Mouse (Mus musculus) adrenal gland, postnatal 25 days (tissue): ENCODE data around the gene Akt1s1. TPM values are rescaled to one million over a fixed set of nuclear protein-coding genes. Genes with fewer than 3 reads are reported as not detected.

Experiments used
- DNase-seq: peaks from one replicate; pipeline ENCODE4 v3.0.0; 2021; ENCODE audit warnings: mixed read lengths
- total RNA-seq: library from RNA; stranded (reverse); gene quantifications from 2 replicates; pipeline ENCODE4 v1.2.3, GENCODE M21; 2021

Gene Akt1s1
- total RNA-seq, 1 experiment from 2014 or later, result 138 TPM

- no peak for DNase-seq
Observed at GRCm38 (mm10) chr7:44826771-44827170, 22.0 kb upstream of the Akt1s1 start.

- no peak for DNase-seq
Observed at GRCm38 (mm10) chr7:44828706-44829105, 20.1 kb upstream of the Akt1s1 start.

- no peak for DNase-seq
Observed at GRCm38 (mm10) chr7:44832763-44833162, 16.0 kb upstream of the Akt1s1 start.

GRCm38 (mm10) chr7:44835373-44836015 lies 13.3 kb upstream of the Akt1s1 start:
- no peak for DNase-seq

GRCm38 (mm10) chr7:44836016-44836404 lies 12.8 kb upstream of the Akt1s1 start:
- no peak for DNase-seq

GRCm38 (mm10) chr7:44836423-44837053 lies 12.3 kb upstream of the Akt1s1 start:
- no peak for DNase-seq

GRCm38 (mm10) chr7:44838073-44838472 lies 10.7 kb upstream of the Akt1s1 start:
- DNase-seq, result no peak

GRCm38 (mm10) chr7:44839171-44839490 lies 9.7 kb upstream of the Akt1s1 start:
- DNase-seq, result no peak

- DNase-seq, result peak; percentile 49
Observed at GRCm38 (mm10) chr7:44839491-44840191, 9.2 kb upstream of the Akt1s1 start.

- DNase-seq, result no peak
Observed at GRCm38 (mm10) chr7:44840426-44840825, 8.4 kb upstream of the Akt1s1 start.

- no peak for DNase-seq
Observed at GRCm38 (mm10) chr7:44841825-44842463, 6.8 kb upstream of the Akt1s1 start.

- DNase-seq, result no peak
Observed at GRCm38 (mm10) chr7:44845006-44845405, 3.8 kb upstream of the Akt1s1 start.

- DNase-seq, result no peak
Observed at GRCm38 (mm10) chr7:44846804-44847203, 2.0 kb upstream of the Akt1s1 start.

GRCm38 (mm10) chr7:44847772-44848171 lies 1.0 kb upstream of the Akt1s1 start:
- DNase-seq, result no peak

- DNase-seq, result peak; percentile 87
Observed at GRCm38 (mm10) chr7:44849416-44850111, 773 bp downstream of the Akt1s1 start.

GRCm38 (mm10) chr7:44850146-44850545 lies 1.4 kb downstream of the Akt1s1 start:
- DNase-seq, result peak; percentile 81

GRCm38 (mm10) chr7:44850789-44851624 lies 2.2 kb downstream of the Akt1s1 start:
- no peak for DNase-seq

- no peak for DNase-seq
Observed at GRCm38 (mm10) chr7:44851625-44852234, 2.9 kb downstream of the Akt1s1 start.

- no peak for DNase-seq
Observed at GRCm38 (mm10) chr7:44852259-44853027, 3.7 kb downstream of the Akt1s1 start.

GRCm38 (mm10) chr7:44853065-44853464 lies 4.3 kb downstream of the Akt1s1 start:
- DNase-seq, result no peak
